Mouse (Mus musculus) limb, embryonic 14.5 days (tissue): Measurements from ENCODE around the gene Pqbp1. TPM values are rescaled to one million over a fixed set of nuclear protein-coding genes. Genes with fewer than 3 reads are reported as not detected.

ENCODE experiments used
- ATAC-seq: fragments of 200-750 bp; cut with Nextera tagmentation; 2 replicates; pipeline ENCODE4 v1.8.0; 2017; ENCODE audit warnings: low read depth, moderate number of reproducible peaks, moderate TSS enrichment; ENCODE audit not compliant: low FRiP score
- DNase-seq: peaks from one replicate; pipeline ENCODE4 v3.0.0-alpha.2; 2015; ENCODE audit warnings: low spot score
- H3K27ac ChIP-seq: fragments of 300-500 bp; sonication (generic); replicated peaks from 2 replicates; pipeline ENCODE4 v1.5.1; 2014; ENCODE audit warnings: low read depth, mild to moderate bottlenecking, low read length, moderate library complexity, mixed read lengths
- H3K27me3 ChIP-seq: fragments of 300-500 bp; sonication (generic); 2 replicates; pipeline ENCODE4 v1.6.1; 2014; ENCODE audit warnings: low read length, mixed read lengths; ENCODE audit not compliant: control insufficient read depth, insufficient read depth
- H3K36me3 ChIP-seq: fragments of 300-500 bp; sonication (generic); 2 replicates; pipeline ENCODE4 v1.6.1; 2014; ENCODE audit warnings: mild to moderate bottlenecking, low read length, moderate library complexity, mixed read lengths; ENCODE audit not compliant: control insufficient read depth, insufficient read depth
- H3K4me1 ChIP-seq: fragments of 300-500 bp; sonication (generic); 2 replicates; pipeline ENCODE4 v1.6.1; 2014; ENCODE audit warnings: antibody characterized with exemption, low read length, mixed read lengths; ENCODE audit not compliant: control insufficient read depth, insufficient read depth
- H3K4me2 ChIP-seq: fragments of 300-500 bp; sonication (generic); replicated peaks from 2 replicates; pipeline ENCODE4 v1.6.1; 2014; ENCODE audit warnings: low read depth, mild to moderate bottlenecking, low read length, moderate library complexity; ENCODE audit not compliant: severe bottlenecking
- H3K4me3 ChIP-seq: fragments of 300-500 bp; sonication (generic); replicated peaks from 2 replicates; pipeline ENCODE4 v1.5.1; 2014; ENCODE audit warnings: low read length
- H3K9ac ChIP-seq: fragments of 300-500 bp; sonication (generic); 2 replicates; pipeline ENCODE4 v1.6.1; 2014; ENCODE audit warnings: mild to moderate bottlenecking, low read depth, low read length, moderate library complexity; ENCODE audit not compliant: severe bottlenecking
- H3K9me3 ChIP-seq: fragments of 300-500 bp; sonication (generic); 2 replicates; pipeline ENCODE4 v1.6.1; 2016; ENCODE audit warnings: low read length; ENCODE audit not compliant: control insufficient read depth
- POLR2A ChIP-seq: fragments of 200-500 bp; IDR thresholded peaks from 2 replicates; pipeline ENCODE4 v1.8.0; 2012; ENCODE audit warnings: inconsistent platforms, mild to moderate bottlenecking, moderate library complexity, borderline replicate concordance; ENCODE audit not compliant: insufficient read depth, insufficient read length; ENCODE audit errors: extremely low read depth
- WGBS: fragments of 180-500 bp; shearing (Covaris S2); extraction: QIAGEN DNeasy Blood & Tissue Kit; methylation state at CpG from one replicate; pipeline ENCODE4 v1.1.7; 2014; 5-methylcytosine and 5-hydroxymethylcytosine counted together
- polyA plus RNA-seq, 2 experiments: library from polyadenylated mRNA; depleted of rRNA in 1 of 2; stranded (reverse) in 1 of 2; unstranded in 1 of 2; fragments of >200 nt; fragmentation: Nextera tagmentation in 1 of 2; extraction: Ambion mirVana in 1 of 2; gene quantifications; 2 replicates each; pipeline versions ENCODE4 v1.2.1 to v1.2.3; 2012 to 2014

The Pqbp1 gene
- polyA plus RNA-seq (2012; rRNA removed) (106 and 138 TPM in 2 replicates), polyA plus RNA-seq (2014; fragmentation: Nextera tagmentation; extraction: Ambion mirVana) (93.0 and 105 TPM in 2 replicates)

DNA sequence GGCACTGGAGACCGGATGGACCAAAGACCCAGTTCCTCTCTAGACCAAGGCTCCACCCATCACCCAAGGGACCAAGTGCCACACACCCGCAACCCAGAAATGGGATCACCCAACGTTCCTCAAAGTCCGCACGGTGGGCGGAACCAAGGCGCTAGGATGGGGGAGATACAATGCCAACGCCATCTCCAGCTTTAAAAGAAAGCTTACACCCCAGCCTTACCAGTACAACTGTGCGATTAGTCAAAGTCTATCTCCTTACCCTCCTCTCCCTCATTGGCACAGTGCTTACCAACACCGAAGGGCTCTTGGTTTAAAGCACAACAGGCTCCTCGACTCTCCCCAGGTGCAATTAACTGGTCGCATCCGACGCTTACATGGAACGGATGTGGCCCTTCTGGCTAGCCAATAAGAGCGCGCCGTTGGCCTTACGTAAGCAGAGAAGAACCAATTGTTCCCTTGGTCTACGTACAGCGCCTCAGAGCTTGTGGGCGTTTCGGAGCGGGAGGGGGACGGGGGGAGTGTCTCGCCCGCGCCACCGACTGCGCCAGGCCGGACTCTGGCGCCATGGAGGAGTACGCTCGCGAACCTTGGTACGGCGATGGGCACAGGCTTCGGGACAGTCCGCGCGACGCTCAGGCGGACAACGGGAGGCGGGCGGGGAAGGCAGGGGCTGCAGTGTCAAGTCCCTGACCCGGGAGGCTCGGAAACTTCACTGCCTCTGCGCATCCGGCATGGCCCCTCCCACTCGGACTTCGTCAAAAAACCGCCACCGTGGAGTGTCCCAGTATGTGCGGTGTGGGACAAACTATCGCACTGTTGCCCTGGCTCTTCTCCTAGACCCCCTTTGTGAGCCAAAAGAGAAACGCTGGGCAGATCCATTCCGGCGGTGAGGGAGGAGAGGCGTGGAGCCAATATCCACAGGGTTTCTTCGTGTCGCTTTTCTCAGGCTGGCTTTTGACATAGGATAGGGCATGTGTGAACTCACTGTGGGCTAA lies at the start of gene Pqbp1, which contains the start of gene Timm17b:
Pqbp1 (minus strand) TSS at position 390 of the 995 bp plus-strand sequence.
Timm17b (plus strand) TSS at position 478 of the 995 bp plus-strand sequence.
- H3K9me3 ChIP-seq = no peaks in the 10 kb centered on the region
- no peaks in the 10 kb centered on the region for H3K27me3 ChIP-seq
- peak; percentile 93 for DNase-seq
- TF ChIP-seq POLR2A = 0 out of 2 replicates have a peak, but pooled peaks have one; percentile 17
- peak; percentile 97 for ATAC-seq
- H3K27ac ChIP-seq = peak within 1 kb of the TSS; percentile 76
- H3K4me1 ChIP-seq = no peaks in the 10 kb centered on the region; the same call in 1 of the 2 replicates
- WGBS = 27% methylated on average over 62 of the region's 62 CpGs
- peak within 1 kb of the TSS; percentile 64 for H3K9ac ChIP-seq
- H3K4me2 ChIP-seq = peak within 1 kb of the TSS; percentile 53
- H3K36me3 ChIP-seq = 0 out of 2 replicates have a peak, but pooled peaks cover 9% of the 10 kb centered on the region
- H3K4me3 ChIP-seq = peak within 1 kb of the TSS; percentile 55

DNA sequence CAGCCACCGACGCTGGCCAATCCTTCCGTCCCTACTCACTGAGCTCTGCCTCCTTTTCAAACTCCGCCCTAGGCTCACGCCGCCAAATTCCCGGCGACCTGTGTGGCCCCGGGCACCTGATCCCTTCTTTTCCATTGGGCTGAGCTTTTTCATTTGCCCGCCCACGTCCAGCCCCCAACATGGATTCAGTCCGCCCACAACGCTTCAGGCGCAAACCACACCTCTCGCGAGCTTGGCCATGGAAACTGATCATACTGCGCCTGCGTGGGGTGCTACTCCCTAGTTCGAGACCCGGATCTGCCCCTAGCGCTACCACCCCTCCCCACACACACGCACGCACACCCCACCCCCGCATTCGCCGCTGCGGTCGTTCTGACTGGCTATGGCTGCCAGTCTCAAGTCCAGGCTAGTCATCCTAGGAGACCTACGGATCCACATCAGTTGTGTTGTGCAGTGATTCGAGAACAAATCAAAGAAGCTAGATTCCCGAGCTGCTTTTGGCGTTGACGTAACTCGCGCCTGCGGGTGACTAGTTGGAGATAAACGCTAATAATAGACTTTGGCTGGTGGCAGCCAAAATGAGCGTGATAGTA lies 48.9 kb upstream of the Pqbp1 start:
- ATAC-seq = peak; percentile 99
- 22% methylated on average over 38 of the region's 38 CpGs for WGBS

DNA sequence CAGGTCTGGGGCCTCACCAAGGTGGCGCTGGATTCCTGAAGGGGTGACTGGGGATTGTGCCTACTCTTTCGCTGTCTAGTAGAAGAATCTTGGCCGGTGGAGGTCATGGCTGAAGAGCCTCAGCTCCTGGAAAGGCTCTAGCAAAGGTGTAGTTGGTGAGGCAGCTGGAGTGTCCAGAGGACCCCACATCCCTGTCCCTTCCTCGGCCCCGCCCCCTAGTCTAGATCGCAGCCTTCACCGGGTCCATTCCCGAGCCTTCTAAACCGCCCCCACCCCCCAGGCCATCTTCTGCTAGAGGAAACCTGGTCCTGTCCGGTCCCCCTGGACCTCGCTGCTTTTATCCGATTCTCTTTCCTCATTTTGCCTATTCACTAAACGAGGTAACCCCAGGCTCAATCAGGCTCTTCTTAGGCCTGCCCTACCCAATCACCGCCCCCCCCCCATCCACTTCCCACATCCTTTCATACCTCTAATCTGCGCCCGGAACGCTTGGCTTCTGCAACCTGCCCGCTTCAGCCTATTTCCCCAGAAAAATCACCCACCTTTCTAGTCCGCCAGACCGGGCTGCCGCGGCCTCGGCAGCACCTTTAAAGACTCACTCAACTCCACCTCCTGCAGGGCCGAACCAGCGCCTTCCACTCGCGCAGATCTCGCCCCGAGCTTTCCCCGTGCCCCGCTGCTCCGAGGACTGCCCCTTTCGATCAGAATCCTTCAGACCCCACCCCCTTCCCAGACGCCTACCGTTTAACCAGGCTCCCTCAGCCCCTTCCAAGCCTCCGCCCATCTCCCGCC lies 48.2 kb upstream of the Pqbp1 start, which contains the start of gene Hdac6:
Hdac6 (minus strand) TSS at position 782 of the 792 bp plus-strand sequence.
- DNase-seq (no peak), ATAC-seq (no peak)
- Histone ChIP-seq H3K27me3 (no peaks in the 10 kb centered on the region), H3K4me2 (peak within 1 kb of the TSS; percentile 46), H3K4me3 (peak within 1 kb of the TSS; percentile 46), H3K9ac (peak within 1 kb of the TSS; percentile 54), H3K27ac (0 out of 2 replicates have a peak within 1 kb of the TSS, but pooled peaks have one; percentile 33), H3K4me1 (no peaks in the 10 kb centered on the region), H3K36me3 (peaks cover 2% of the 10 kb centered on the region), H3K9me3 (no peaks in the 10 kb centered on the region)
- TF ChIP-seq POLR2A = peak; percentile 47; the same call in 1 of the 2 replicates
- 29% methylated on average over 31 of the region's 37 CpGs for WGBS

More for the DNA sequence above, 48.9 kb upstream of the Pqbp1 start:
- no peak for TF ChIP-seq POLR2A
- Histone ChIP-seq H3K36me3 (peaks cover 2% of the 10 kb centered on the region), H3K27ac (0 out of 2 replicates have a peak overlapping the region, but pooled peaks have one; percentile 33), H3K27me3 (no peaks in the 10 kb centered on the region), H3K9me3 (no peaks in the 10 kb centered on the region), H3K4me1 (no peaks in the 10 kb centered on the region), H3K9ac (peak overlapping the region; percentile 54), H3K4me2 (peak overlapping the region; percentile 45), H3K4me3 (peak overlapping the region; percentile 46)
- peak; percentile 92 for DNase-seq

DNA sequence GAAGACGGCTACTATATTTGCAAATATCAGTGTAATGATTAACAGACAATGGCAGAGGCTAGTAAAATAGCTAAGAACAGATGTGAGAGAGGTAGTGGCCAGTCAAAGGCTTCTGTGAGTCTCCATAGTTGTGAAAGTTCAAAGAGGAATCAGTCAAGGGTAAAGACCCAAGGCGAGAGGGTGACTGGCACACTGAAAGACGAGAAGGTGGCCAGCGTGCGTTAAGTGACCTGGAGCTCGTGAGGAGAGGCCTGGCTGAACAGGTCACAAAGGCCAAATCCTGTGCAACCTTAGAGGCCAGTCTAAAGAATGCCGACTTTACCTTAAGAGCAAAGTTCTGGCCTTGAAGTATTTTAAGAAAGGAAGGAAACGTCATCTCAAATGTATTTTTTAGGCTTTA lies 46.5 kb upstream of the Pqbp1 start:
- TF ChIP-seq POLR2A = no peak
- no peak overlapping the region for H3K4me2 ChIP-seq
- H3K4me3 ChIP-seq = no peak overlapping the region
- H3K27me3 ChIP-seq = no peaks in the 10 kb centered on the region
- ATAC-seq (no peak), DNase-seq (no peak)
- no peaks in the 10 kb centered on the region for H3K9me3 ChIP-seq
- no peaks in the 10 kb centered on the region for H3K4me1 ChIP-seq
- WGBS = 71% methylated on average over 8 of the region's 8 CpGs
- H3K9ac ChIP-seq = no peak overlapping the region
- no peak overlapping the region for H3K27ac ChIP-seq
- peaks cover 5% of the 10 kb centered on the region for H3K36me3 ChIP-seq
